Mouse (Mus musculus): Measurements from ENCODE around the gene Pde4d. TPM values are rescaled to one million over a fixed set of nuclear protein-coding genes. Genes with fewer than 3 reads are reported as not detected.

Pde4d gene
- polyA plus RNA-seq, 1 experiment = 12.7 TPM

DNA sequence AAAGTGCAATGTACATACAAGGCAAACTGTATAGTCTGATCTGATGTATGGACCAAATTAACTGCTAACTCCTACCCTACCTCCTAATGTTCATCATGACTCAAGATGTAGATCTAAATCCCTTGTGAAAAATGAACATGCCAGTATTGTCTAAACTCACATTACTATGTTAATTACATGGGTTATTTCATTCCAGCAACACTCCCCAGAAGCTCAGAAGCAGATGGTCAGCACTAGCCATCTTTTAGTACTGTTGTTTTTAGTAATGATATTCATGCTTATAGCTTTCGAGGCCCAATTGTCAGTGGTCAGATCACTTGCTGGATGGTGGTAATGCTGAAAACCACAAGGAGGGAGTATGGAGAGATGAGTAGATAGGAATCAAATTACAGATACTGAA is 1127.0 kb downstream of the Pde4d start:
- TF ChIP-seq GATA1 (IDR thresholded peaks at IDR 0.05; ENCODE audit: low read length) = no peak

DNA sequence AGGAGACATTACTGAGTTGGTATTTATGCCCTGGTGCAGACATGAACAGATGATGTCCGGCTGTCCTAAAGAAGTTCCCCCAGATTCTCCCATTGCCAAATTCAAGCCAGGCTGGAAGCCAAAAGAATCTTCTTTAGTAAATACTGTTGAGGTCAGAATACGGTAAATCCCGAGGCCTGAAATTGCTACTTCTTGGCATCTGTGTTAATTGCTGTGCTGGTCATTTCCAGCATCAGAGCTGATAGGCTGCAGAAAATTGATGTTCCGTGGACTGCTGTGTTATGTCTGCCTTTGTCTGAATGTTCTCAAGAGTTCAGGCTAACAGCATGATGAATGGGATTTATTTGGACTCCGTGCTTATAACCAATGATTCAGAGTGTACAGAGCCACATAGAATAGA is 1127.7 kb downstream of the Pde4d start:
- TF ChIP-seq GATA1 (IDR thresholded peaks at IDR 0.05; ENCODE audit: low read length) = no peak

DNA sequence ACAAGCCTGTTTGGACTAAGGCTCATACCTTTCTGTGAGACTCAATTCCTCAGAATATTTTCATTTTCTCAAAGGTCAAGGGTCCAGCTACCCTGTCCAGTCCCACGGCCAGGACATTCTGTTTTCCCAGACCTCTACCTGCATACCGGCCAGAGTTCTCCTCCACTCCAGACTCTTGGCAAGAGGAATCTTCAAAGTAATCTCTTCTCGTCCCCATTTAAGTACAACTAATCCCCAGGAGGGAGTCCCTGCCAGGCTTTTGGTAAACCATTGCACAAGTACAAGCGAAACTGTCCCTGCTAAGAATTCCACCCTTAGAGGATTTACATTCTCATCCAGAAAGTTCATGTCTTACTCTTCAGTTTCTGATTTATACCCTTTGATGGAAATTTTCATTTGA is 1128.2 kb downstream of the Pde4d start:
- TF ChIP-seq GATA1 (IDR thresholded peaks at IDR 0.05; ENCODE audit: low read length) = no peak

DNA sequence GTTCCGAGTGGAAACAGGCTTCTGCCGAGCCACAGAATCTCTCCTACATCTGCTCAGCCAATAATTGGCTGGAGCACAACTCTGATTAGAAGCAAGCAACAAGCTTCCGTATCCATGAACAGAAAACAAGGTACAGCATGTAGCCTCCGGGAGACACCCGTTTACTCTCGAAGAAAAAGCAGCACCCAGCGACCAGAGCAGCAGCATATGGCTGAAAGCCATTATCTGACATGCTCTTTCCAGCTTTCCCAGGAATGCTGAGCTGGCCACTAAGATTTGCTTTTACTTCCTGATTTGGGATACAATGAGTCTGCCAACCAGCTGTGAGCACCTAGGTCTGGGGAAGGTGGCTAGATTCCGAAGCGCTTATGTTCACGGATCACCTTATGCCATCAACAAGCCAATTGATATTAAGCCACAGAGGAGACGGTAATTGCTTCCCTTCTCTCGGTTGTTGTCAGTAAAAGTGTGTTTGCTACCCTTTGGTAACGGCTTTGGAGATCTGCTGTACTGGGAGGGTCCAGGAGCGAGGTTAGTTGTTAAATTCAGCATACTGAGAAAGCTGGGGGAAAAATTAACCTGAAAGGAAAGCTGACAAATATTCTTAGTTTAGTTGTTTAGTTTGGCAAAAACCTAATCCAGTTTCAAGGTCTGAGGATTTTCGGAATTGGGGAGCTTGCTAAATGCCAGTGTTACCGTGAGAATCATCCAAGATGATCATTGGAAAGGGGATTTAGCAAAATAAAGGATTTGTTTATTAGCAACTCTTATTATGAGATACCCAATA is 1131.7 kb downstream of the Pde4d start:
- no peak for TF ChIP-seq GATA1 (IDR thresholded peaks at IDR 0.05; ENCODE audit: low read length)

DNA sequence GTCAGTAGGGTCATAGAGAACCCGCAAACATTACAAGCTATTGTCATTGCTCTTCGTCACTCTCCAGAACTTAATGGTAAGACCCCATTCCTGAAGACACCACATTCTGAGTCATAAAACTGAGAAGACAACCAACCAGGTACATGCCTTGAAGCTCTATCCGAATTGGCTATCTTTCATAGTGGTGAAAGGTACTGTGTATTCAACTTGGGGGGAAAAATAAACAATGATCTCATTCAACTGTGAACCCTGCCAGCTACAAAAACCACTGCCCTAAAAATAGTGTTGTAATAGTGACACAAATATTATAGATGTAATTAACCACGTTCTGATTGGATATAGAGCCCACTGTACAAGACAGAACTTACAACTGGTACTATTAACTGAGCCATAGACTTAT is 1140.3 kb downstream of the Pde4d start:
- no peak for TF ChIP-seq GATA1 (IDR thresholded peaks at IDR 0.05; ENCODE audit: low read length)

DNA sequence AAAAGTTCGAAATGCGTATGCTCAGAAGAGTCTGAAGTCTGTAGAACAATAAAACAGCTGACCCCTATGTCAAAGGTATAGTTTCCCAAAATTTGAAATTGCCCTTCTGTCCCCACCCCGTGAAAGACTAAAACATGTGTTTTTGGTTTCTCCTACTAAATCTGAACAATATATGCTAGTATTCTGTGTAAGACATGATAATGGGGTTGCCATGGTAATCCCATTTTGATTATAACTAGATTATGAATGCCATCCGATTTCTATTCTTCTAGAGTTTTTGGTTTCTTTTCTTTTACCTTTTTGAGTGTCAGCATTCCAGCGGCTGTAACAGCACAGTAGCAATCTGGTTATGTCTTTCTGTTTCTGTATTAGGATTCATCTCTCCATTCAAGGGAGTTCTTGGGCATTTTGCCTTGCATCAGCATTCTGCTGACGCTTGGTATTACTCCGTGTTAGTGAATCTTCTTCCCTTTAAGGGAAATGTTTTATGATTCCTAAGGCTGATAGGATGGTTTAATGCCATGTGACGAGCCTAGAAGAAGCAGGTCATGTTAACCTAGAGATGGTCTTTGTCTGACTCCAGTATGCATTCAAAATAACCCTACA is 1142.5 kb downstream of the Pde4d start:
- no peak for TF ChIP-seq GATA1 (IDR thresholded peaks at IDR 0.05; ENCODE audit: low read length)

DNA sequence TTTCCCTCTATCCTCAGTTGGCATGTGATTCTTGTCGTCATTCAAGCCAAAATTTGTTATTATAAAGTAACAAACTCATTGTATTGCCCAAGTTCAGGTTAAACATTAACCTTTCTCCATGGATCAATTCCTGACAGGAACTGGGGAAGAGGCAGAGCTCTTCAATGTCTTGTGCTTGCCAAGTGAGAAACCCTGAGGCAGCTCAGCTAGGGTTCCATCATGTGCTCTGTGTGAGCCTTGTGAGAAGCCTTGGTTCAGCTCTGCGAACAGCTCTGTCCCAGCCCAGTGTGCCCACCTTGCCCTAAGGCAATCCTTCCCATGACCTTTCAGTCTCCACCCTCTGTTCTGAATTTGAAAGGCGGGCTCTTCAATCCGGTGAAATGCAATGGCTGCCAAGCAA is 1150.0 kb downstream of the Pde4d start:
- no peak for TF ChIP-seq GATA1 (IDR thresholded peaks at IDR 0.05; ENCODE audit: low read length)

DNA sequence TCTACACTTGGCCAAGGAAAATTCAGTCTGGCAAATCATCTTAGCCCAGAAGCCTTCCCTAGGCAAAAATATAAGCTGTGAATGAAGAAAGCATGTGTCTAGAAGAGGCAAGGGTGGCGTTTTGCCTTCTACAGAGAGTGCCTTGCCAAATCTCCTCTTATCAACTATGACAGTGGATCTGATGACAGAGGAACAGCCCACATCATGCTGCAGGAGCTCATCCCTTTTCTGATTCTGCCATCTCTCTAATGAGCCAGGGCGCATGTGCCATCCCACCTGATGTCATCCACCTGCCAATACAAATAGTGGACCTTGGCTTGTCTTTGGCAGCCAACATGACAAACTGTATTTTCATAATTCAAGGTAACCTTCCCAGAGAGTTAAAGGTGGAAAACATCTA is 1154.3 kb downstream of the Pde4d start:
- no peak for TF ChIP-seq GATA1 (IDR thresholded peaks at IDR 0.05; ENCODE audit: low read length)

DNA sequence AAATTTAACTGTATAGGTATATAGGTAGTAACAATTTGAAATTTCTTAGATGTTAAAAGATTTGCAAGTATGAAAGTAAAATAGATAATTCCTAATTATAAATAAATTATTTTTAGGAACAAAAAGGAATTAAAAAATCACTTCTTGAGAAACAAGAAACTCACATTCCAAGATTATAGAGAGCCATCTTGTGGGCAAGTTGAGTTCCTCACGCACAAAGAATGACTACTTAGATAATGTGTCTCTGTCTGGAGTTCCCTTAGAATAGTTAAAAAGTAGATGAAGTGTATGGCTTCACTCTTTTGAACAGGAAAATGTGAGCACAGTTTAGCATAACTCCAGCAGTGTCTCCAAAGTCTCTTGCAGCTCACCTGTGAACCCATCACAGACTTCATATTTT is 1155.4 kb downstream of the Pde4d start:
- no peak for TF ChIP-seq GATA1 (IDR thresholded peaks at IDR 0.05; ENCODE audit: low read length)

DNA sequence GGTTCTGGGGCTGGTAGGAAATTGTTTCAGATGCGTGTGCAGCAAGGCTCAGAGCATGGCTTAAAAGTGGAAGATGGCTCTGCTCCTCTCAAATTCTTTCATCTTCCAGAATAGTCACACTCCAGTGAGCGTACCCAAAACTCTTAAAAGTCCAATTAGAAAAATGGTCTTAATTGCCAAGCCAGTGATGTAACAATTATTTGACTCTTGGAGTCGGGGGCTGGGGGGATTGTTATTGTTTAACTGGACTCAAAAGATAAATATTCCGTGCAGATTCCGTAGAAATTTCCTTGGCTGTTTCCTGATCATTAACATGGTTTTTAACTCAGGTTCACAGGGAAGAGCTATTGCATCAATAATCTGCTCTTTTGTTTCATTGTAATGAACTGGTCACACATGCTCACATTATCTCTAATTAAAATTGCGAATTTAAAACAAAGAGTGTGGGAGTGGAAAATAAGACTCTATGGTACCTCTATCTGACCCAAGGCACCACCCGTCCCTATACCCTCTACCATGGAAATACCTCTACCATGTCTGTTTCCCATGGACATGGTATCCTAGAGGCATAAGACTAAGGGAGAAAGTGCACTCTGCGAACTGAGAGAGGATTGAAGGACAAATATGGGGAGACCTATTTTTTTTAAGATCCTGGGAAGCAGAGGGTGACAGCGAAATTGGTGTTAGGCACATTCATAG is 1159.5 kb downstream of the Pde4d start:
- TF ChIP-seq GATA1 (IDR thresholded peaks at IDR 0.05; ENCODE audit: low read length) = no peak

DNA sequence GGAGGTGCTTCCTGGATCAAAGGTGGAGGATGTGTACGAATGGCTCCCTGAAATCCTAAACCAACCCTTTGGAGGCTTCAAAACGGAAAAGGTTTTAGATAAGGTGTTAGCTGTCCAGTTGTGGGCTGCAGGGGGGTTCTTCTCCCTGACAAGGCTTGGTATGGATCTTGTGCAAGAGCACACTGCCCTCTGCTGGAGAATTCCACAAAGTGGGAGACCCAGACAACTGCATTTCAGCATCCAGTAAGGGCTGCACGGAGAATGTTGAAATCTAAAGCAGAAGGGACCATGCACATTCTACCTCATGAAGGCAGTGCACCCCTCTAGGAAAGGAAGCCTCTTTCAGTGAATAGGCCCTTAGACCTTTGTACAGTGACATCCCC is 1160.0 kb downstream of the Pde4d start:
- TF ChIP-seq GATA1 (IDR thresholded peaks at IDR 0.05; ENCODE audit: low read length) = no peak

DNA sequence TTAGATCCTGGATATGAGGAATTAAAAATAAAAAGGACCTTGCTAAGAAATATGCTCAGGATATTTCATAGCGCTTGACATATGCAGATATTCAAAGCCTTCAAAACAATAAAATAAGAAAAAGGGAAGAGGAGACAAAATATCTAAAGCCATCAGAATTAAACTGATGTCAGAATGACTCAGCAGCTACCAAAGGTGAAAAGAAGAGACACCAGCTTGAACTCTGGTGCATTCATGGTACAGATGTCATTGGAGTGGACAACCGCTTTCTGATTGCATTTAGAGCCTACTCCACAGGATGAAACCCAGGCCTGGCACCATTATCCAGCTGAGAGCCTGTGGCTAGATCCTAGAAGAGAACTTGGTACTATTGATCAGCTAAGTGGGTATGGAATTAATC is 1161.0 kb downstream of the Pde4d start:
- TF ChIP-seq GATA1 (IDR thresholded peaks at IDR 0.05; ENCODE audit: low read length) = no peak

DNA sequence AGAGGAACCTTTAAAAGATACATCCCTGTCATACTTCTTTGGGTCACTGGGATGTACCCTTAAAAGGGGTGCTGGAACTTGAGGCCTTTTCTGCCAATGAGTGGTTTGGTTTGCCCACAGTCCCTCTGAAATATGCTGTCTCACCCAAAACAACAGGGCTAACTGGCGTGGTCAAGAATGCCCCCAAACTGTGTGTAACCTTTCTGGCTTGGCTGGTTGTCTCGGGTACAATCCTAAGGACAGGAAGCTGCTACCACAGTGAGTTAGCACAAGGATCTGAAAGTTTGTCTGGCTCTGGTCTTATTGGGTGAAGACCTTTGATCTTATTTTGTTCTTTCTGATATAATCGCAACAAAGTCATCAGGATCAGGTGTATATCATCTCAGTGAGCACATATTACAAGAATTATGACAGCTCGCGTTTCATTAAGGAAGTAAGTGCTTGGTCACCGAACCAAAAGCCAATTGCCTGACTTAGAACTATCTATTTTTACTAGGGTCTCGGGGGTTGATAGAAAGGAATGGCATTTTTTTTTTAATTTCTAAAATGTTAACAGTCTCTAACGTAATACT is 1165.6 kb downstream of the Pde4d start:
- TF ChIP-seq GATA1 (IDR thresholded peaks at IDR 0.05; ENCODE audit: low read length) = no peak

DNA sequence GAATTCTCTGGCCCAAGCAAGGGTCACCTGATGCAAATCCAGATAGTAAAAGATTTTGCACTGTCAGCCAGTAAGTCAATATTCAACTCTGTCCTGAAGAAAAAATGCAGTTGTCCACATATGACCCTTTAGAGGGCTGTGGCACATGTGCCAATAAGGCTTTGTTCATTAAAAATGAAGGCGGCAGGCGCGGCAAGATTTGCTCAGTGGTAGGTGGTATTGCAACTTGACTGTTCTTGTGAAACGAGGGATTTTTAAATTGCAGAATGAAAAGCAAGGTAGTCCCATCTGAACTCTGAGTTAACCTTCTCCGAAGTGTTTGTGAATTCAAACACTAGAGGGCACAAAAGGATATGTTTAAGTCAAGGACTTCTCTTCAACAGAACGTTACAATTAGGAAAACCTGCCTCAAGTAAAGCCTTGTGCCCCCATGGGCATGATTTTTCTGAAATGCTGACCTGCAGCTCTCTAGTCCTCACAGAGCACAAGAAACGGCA is 1166.1 kb downstream of the Pde4d start:
- TF ChIP-seq GATA1 (IDR thresholded peaks at IDR 0.05; ENCODE audit: low read length) = no peak

DNA sequence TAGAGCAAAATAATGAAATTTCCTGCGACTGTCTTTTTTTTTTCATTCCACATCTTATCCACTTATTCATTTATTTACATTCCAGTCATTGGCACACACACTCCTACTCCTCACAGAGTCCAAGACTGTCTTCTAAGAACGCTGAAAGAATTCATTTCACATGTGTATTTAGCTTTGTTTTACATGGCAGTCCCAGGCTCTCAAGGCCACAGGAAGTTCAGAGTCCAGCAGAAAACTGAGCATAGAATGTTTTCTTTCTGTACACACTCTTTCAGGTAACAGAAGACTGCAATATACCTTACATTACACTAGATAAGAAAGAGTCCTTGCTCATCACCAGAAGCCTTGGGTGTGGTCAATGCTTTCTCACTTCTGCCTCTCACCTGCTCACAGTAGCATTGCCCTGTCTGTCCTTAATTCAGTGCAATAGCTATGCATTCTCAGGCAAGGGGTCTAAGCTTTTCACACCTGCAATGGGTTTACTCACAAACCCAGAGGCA is 1169.5 kb downstream of the Pde4d start:
- TF ChIP-seq GATA1 (IDR thresholded peaks at IDR 0.05; ENCODE audit: low read length) = no peak

DNA sequence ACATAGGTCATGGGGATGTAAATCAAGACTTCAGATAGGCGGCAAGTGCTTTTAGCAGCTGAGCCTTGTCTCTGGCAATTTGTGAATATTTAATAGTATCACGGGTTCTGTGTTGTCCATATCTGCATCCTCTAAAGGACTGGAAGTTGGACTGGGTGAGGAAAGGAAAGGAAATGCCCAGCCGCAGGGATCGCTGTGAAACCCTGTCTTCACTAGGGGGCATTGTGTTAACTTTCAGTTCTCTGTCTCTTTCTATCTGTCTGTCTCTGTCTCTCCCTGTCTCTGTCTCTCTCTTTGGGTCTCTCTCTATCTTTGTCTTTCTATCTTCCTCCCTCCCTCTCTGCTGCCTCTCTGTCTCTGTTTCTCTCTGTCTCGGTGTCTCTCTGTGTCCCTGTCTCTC is 1172.5 kb downstream of the Pde4d start:
- TF ChIP-seq GATA1 (IDR thresholded peaks at IDR 0.05; ENCODE audit: low read length) = no peak
